Mouse (Mus musculus): ENCODE data around the gene Kpna7. TPM values are rescaled to one million over a fixed set of nuclear protein-coding genes. Genes with fewer than 3 reads are reported as not detected.

Kpna7 gene
- polyA plus RNA-seq, 2 experiments, result not detected

GRCm38 (mm10) chr5:145075081-145075480 is 8.7 kb downstream of the Kpna7 start:
- no peak overlapping the region for H3K4me2 ChIP-seq (replicated peaks; ENCODE audit: low read depth, low read length, severe bottlenecking)
- no peak for DNase-seq (ENCODE audit: low spot score)
- H3K9ac ChIP-seq (ENCODE audit: low read depth, low read length, severe bottlenecking), result no peak overlapping the region
- H3K4me3 ChIP-seq (replicated peaks; ENCODE audit: low read length), result no peak overlapping the region
- 49% methylated on average over 3 of the region's 3 CpGs for WGBS
- no peak for ATAC-seq (ENCODE audit: low FRiP score, low read depth)
- no peak overlapping the region for H3K27ac ChIP-seq (replicated peaks; ENCODE audit: low read depth, low read length)
- no peaks in the 10 kb centered on the region for H3K36me3 ChIP-seq (ENCODE audit: control insufficient read depth, insufficient read depth, low read length)
- H3K27me3 ChIP-seq (ENCODE audit: control insufficient read depth, insufficient read depth, low read length), result no peaks in the 10 kb centered on the region
- no peaks in the 10 kb centered on the region for H3K9me3 ChIP-seq (ENCODE audit: control insufficient read depth, low read length)
- TF ChIP-seq POLR2A (IDR thresholded peaks at IDR 0.05; ENCODE audit: borderline replicate concordance, extremely low read depth, insufficient read depth, insufficient read length), result no peak
- H3K4me1 ChIP-seq (ENCODE audit: control insufficient read depth, insufficient read depth, low read length), result no peaks in the 10 kb centered on the region

- DNase-seq (ENCODE audit: low spot score), result no peak
- Histone ChIP-seq H3K9ac (ENCODE audit: low read depth, low read length, severe bottlenecking) (no peak overlapping the region), H3K4me2 (replicated peaks; ENCODE audit: low read depth, low read length, severe bottlenecking) (no peak overlapping the region)
These were observed 12.5 kb downstream of the Kpna7 start for GRCm38 (mm10) chr5:145071342-145071741.

GRCm38 (mm10) chr5:145069707-145070106 is 14.1 kb downstream of the Kpna7 start:
- Histone ChIP-seq H3K9me3 (ENCODE audit: control insufficient read depth, low read length) (no peaks in the 10 kb centered on the region), H3K9ac (ENCODE audit: low read depth, low read length, severe bottlenecking) (no peak overlapping the region), H3K4me1 (ENCODE audit: control insufficient read depth, insufficient read depth, low read length) (no peaks in the 10 kb centered on the region), H3K4me2 (replicated peaks; ENCODE audit: low read depth, low read length, severe bottlenecking) (no peak overlapping the region), H3K36me3 (ENCODE audit: control insufficient read depth, insufficient read depth, low read length) (no peaks in the 10 kb centered on the region), H3K27ac (replicated peaks; ENCODE audit: low read depth, low read length) (no peak overlapping the region), H3K4me3 (replicated peaks; ENCODE audit: low read length) (no peak overlapping the region), H3K27me3 (ENCODE audit: control insufficient read depth, insufficient read depth, low read length) (no peaks in the 10 kb centered on the region)
- TF ChIP-seq POLR2A (IDR thresholded peaks at IDR 0.05; ENCODE audit: borderline replicate concordance, extremely low read depth, insufficient read depth, insufficient read length), result no peak
- ATAC-seq (ENCODE audit: low FRiP score, low read depth), result peak; percentile 47; the same call in 1 of the 2 replicates
- DNase-seq (ENCODE audit: low spot score), result peak; percentile 79
- 0% methylated on average over 5 of the region's 5 CpGs for WGBS

More at GRCm38 (mm10) chr5:145071342-145071741, 12.5 kb downstream of the Kpna7 start:
- ATAC-seq (ENCODE audit: low FRiP score, low read depth), result no peak
- H3K36me3 ChIP-seq (ENCODE audit: control insufficient read depth, insufficient read depth, low read length), result no peaks in the 10 kb centered on the region
- no peaks in the 10 kb centered on the region for H3K27me3 ChIP-seq (ENCODE audit: control insufficient read depth, insufficient read depth, low read length)
- H3K4me3 ChIP-seq (replicated peaks; ENCODE audit: low read length), result no peak overlapping the region
- WGBS, result 53% methylated on average over 6 of the region's 6 CpGs
- no peak overlapping the region for H3K27ac ChIP-seq (replicated peaks; ENCODE audit: low read depth, low read length)
- H3K9me3 ChIP-seq (ENCODE audit: control insufficient read depth, low read length), result no peaks in the 10 kb centered on the region
- no peak for TF ChIP-seq POLR2A (IDR thresholded peaks at IDR 0.05; ENCODE audit: borderline replicate concordance, extremely low read depth, insufficient read depth, insufficient read length)
- no peaks in the 10 kb centered on the region for H3K4me1 ChIP-seq (ENCODE audit: control insufficient read depth, insufficient read depth, low read length)

- H3K27ac ChIP-seq (replicated peaks; ENCODE audit: low read depth, low read length), result no peak overlapping the region
- TF ChIP-seq POLR2A (IDR thresholded peaks at IDR 0.05; ENCODE audit: borderline replicate concordance, extremely low read depth, insufficient read depth, insufficient read length), result no peak
These were observed 15.0 kb downstream of the Kpna7 start for GRCm38 (mm10) chr5:145068863-145069262.

GRCm38 (mm10) chr5:145064765-145065340 is 19.0 kb downstream of the Kpna7 start:
- WGBS, result 87% methylated on average over 1 of the region's 1 CpGs
- Histone ChIP-seq H3K36me3 (ENCODE audit: control insufficient read depth, insufficient read depth, low read length) (no peaks in the 10 kb centered on the region), H3K27ac (replicated peaks; ENCODE audit: low read depth, low read length) (no peak overlapping the region), H3K4me3 (replicated peaks; ENCODE audit: low read length) (no peak overlapping the region), H3K4me2 (replicated peaks; ENCODE audit: low read depth, low read length, severe bottlenecking) (no peak overlapping the region), H3K9me3 (ENCODE audit: control insufficient read depth, low read length) (no peaks in the 10 kb centered on the region), H3K27me3 (ENCODE audit: control insufficient read depth, insufficient read depth, low read length) (no peaks in the 10 kb centered on the region), H3K4me1 (ENCODE audit: control insufficient read depth, insufficient read depth, low read length) (no peaks in the 10 kb centered on the region), H3K9ac (ENCODE audit: low read depth, low read length, severe bottlenecking) (no peak overlapping the region)
- DNase-seq (ENCODE audit: low spot score) (no peak), ATAC-seq (ENCODE audit: low FRiP score, low read depth) (no peak)
- no peak for TF ChIP-seq POLR2A (IDR thresholded peaks at IDR 0.05; ENCODE audit: borderline replicate concordance, extremely low read depth, insufficient read depth, insufficient read length)

More at GRCm38 (mm10) chr5:145068863-145069262, 15.0 kb downstream of the Kpna7 start:
- no peak for DNase-seq (ENCODE audit: low spot score)
- H3K4me2 ChIP-seq (replicated peaks; ENCODE audit: low read depth, low read length, severe bottlenecking), result no peak overlapping the region
- no peak overlapping the region for H3K9ac ChIP-seq (ENCODE audit: low read depth, low read length, severe bottlenecking)
- no peaks in the 10 kb centered on the region for H3K9me3 ChIP-seq (ENCODE audit: control insufficient read depth, low read length)
- H3K27me3 ChIP-seq (ENCODE audit: control insufficient read depth, insufficient read depth, low read length), result no peaks in the 10 kb centered on the region
- H3K36me3 ChIP-seq (ENCODE audit: control insufficient read depth, insufficient read depth, low read length), result no peaks in the 10 kb centered on the region
- H3K4me1 ChIP-seq (ENCODE audit: control insufficient read depth, insufficient read depth, low read length), result no peaks in the 10 kb centered on the region
- H3K4me3 ChIP-seq (replicated peaks; ENCODE audit: low read length), result no peak overlapping the region
- WGBS, result 41% methylated on average over 3 of the region's 3 CpGs
- no peak for ATAC-seq (ENCODE audit: low FRiP score, low read depth)

All from limb, embryonic 14.5 days (tissue).